Mouse (Mus musculus) C2C12 (cell line): ENCODE measurements around the gene Lima1.

Experiments used
- CEBPB ChIP-seq: IDR thresholded peaks from one replicate; pipeline ENCODE4 v1.6.1; 2011; ENCODE audit warnings: low read depth, mild to moderate bottlenecking, control low read depth, moderate library complexity
- CTCF ChIP-seq: IDR thresholded peaks from one replicate; pipeline ENCODE4 v1.5.1; 2011; ENCODE audit not compliant: control insufficient read depth, insufficient read depth, insufficient read length
- FOSL1 ChIP-seq: IDR thresholded peaks from one replicate; pipeline ENCODE4 v1.8.0; 2011; ENCODE audit warnings: mild to moderate bottlenecking, low read length; ENCODE audit not compliant: poor library complexity, insufficient read depth, severe bottlenecking
- MAX ChIP-seq: IDR thresholded peaks from one replicate; pipeline ENCODE4 v1.6.1; 2011; ENCODE audit warnings: mild to moderate bottlenecking, control low read depth
- MYOG ChIP-seq: IDR thresholded peaks from one replicate; pipeline ENCODE4 v1.6.1; 2011; ENCODE audit not compliant: control insufficient read depth, insufficient read length; ENCODE audit errors: extremely low read depth
- USF1 ChIP-seq: IDR thresholded peaks from one replicate; pipeline ENCODE4 v1.6.1; 2011; ENCODE audit warnings: low read depth, mild to moderate bottlenecking, control low read depth, moderate library complexity

DNA sequence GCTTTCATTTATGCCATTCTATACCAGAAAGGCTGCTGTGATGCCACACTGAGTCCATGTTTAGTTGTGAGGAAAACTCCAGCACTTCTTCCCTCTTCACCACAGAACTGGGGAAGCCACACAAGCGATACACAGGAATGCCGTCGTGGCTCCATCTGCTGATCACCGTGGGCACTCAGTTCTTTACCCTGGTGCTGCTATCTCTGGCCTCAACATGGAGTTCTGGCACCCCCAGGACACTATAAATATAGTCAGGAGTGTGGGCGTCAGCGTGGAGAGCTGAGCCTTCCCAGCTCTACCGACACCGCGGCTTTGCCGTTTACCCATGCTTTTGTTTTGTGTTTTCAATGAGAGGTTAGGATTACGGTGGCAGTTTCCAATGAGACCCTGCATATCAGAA is 138.6 kb downstream of the Lima1 start:
- TF ChIP-seq CTCF, result no peak
- TF ChIP-seq MYOG, result no peak
- no peak for TF ChIP-seq MAX
- TF ChIP-seq CEBPB, result no peak
- TF ChIP-seq FOSL1, result no peak
- no peak for TF ChIP-seq USF1
